Mouse (Mus musculus): ENCODE measurements around the gene Spag9.

- no peak for TF ChIP-seq EP300 (IDR thresholded peaks at IDR 0.05; ENCODE audit: low read length)
- TF ChIP-seq CTCF (conservative IDR thresholded peaks at IDR 0.05 in 1 of 2, IDR thresholded peaks at IDR 0.05 in 1 of 2; ENCODE audit: low read depth in 2 of 2, low read length in 2 of 2): no peak
Observed at GRCm38 (mm10) chr11:93994531-93994930, 1.4 kb upstream of the Spag9 start.

All from CH12.LX (cell line).